Mouse (Mus musculus): ENCODE measurements around the gene Olfr332.
"Not testable (repeated sequence)": the region's sequence is repeated elsewhere in the genome, so short reads cannot be mapped to it uniquely, and the experiment has no call there.

Olfr332 gene

GRCm38 (mm10) chr11:58492455-58492854 lies at the start of gene Olfr332:
Olfr332 (minus strand) TSS chr11:58492555.
- DNase-seq = no peak

- not testable (repeated sequence) for DNase-seq
Observed at GRCm38 (mm10) chr11:58534736-58535135, 42.4 kb upstream of the Olfr332 start, which contains the start of gene Olfr330. Olfr330 (minus strand) TSS chr11:58534836.

- peak in 1 of 2 experiments; percentile 22 for DNase-seq
Observed at GRCm38 (mm10) chr11:58519756-58520155, 27.4 kb upstream of the Olfr332 start.

GRCm38 (mm10) chr11:58518916-58519315 lies 26.6 kb upstream of the Olfr332 start:
- DNase-seq = peak; percentile 60 to 76

GRCm38 (mm10) chr11:58509058-58509457 lies 16.7 kb upstream of the Olfr332 start:
- not testable (repeated sequence) for DNase-seq

- not testable (repeated sequence) for DNase-seq
Observed at GRCm38 (mm10) chr11:58502472-58502871, 10.1 kb upstream of the Olfr332 start, which contains the start of gene Olfr331. Olfr331 (minus strand) TSS chr11:58502572.

- DNase-seq = no peak
Observed at GRCm38 (mm10) chr11:58499290-58499689, 6.9 kb upstream of the Olfr332 start.

- no peak for DNase-seq
Observed at GRCm38 (mm10) chr11:58498761-58499160, 6.4 kb upstream of the Olfr332 start.

GRCm38 (mm10) chr11:58462170-58462569 lies 30.2 kb downstream of the Olfr332 start, which contains the start of gene Olfr30:
Olfr30 (minus strand) TSS chr11:58462270.
- no peak for DNase-seq

GRCm38 (mm10) chr11:58453592-58453991 lies 38.8 kb downstream of the Olfr332 start:
- DNase-seq = no peak

- DNase-seq = no peak
Observed at GRCm38 (mm10) chr11:58452759-58453158, 39.6 kb downstream of the Olfr332 start, which contains the start of gene Lypd9. Lypd9 (minus strand) TSS chr11:58452923.
